Mouse (Mus musculus) bone marrow, adult 2 months (tissue): ENCODE data around the gene Apc2. TPM values are rescaled to one million over a fixed set of nuclear protein-coding genes. Genes with fewer than 3 reads are reported as not detected.
A peak's percentile ranks its signal among the peaks of the same experiment; 100 is the strongest.
"Not testable (repeated sequence)": the region's sequence is repeated elsewhere in the genome, so short reads cannot be mapped to it uniquely, and the experiment has no call there.

ENCODE experiments used
- H3K27ac ChIP-seq: fragments of 200-500 bp; 2 replicates; pipeline ENCODE4 v1.5.1; 2012; ENCODE audit warnings: low read depth, mild to moderate bottlenecking, control low read depth, inconsistent platforms, low read length; ENCODE audit not compliant: control insufficient read depth, poor library complexity, insufficient read depth
- H3K4me1 ChIP-seq: fragments of 200-500 bp; 2 replicates; pipeline ENCODE4 v1.6.1; 2011; ENCODE audit warnings: low read length; ENCODE audit not compliant: control insufficient read depth, insufficient read depth
- H3K4me3 ChIP-seq: fragments of 200-500 bp; replicated peaks from 2 replicates; pipeline ENCODE3; 2011; ENCODE audit warnings: mild to moderate bottlenecking, low read depth, low read length, control low read depth; ENCODE audit not compliant: control insufficient read depth
- CTCF ChIP-seq: fragments of 200-500 bp; IDR thresholded peaks from 2 replicates; pipeline ENCODE4 v1.5.1; 2011; ENCODE audit warnings: low read length, control low read depth; ENCODE audit not compliant: control insufficient read depth, insufficient read depth
- POLR2A ChIP-seq: fragments of 200-500 bp; IDR thresholded peaks from 2 replicates; pipeline ENCODE4 v1.6.1; 2011; ENCODE audit warnings: low read depth, mild to moderate bottlenecking, control low read depth, low read length, borderline replicate concordance; ENCODE audit not compliant: control insufficient read depth
- WGBS: fragments of 180-500 bp; shearing (Covaris S2); methylation state at CpG from one replicate; pipeline ENCODE4 v1.1.7; 2018; 5-methylcytosine and 5-hydroxymethylcytosine counted together
- polyA plus RNA-seq: library from polyadenylated mRNA; stranded (reverse); fragments of >200 nt; gene quantifications from 2 replicates; pipeline ENCODE4 v1.2.4, GENCODE M21; 2011; ENCODE audit warnings: low replicate concordance; ENCODE audit not compliant: missing spikeins, insufficient read depth, insufficient read length

Gene Apc2
- 0.17 TPM in 1 of 2 replicates, not detected in the other for polyA plus RNA-seq

- Histone ChIP-seq H3K27ac (no peak within 1 kb of the TSS), H3K4me1 (peaks cover 3% of the 10 kb centered on the region; the same call in 1 of the 2 replicates), H3K4me3 (peak within 1 kb of the TSS; percentile 25)
- TF ChIP-seq POLR2A: no peak
- peak; percentile 77 for TF ChIP-seq CTCF
- WGBS: 6% methylated on average over 26 of the region's 26 CpGs
These were observed at the start of gene Apc2 for GRCm38 (mm10) chr10:80295618-80296425. TSS of gene Apc2 (plus strand) at chr10:80295977.

- Histone ChIP-seq H3K27ac (no peak overlapping the region), H3K4me3 (no peak overlapping the region), H3K4me1 (peaks cover 9% of the 10 kb centered on the region)
- TF ChIP-seq POLR2A (no peak), CTCF (no peak)
- WGBS: 59% methylated on average over 6 of the region's 6 CpGs
These were observed 47.9 kb upstream of the Apc2 start for GRCm38 (mm10) chr10:80247849-80248248.

- peak overlapping the region; percentile 29 for H3K4me3 ChIP-seq
- not testable (repeated sequence) for H3K27ac ChIP-seq, H3K4me1 ChIP-seq
- WGBS: 18% methylated on average over 3 of the region's 3 CpGs
These were observed 47.3 kb upstream of the Apc2 start for GRCm38 (mm10) chr10:80248437-80248836.

GRCm38 (mm10) chr10:80248971-80249640 is 46.7 kb upstream of the Apc2 start, which contains the start of gene Ndufs7:
TSS of gene Ndufs7 (plus strand) at chr10:80249121.
- H3K4me1 ChIP-seq: peaks cover 9% of the 10 kb centered on the region
- TF ChIP-seq CTCF (no peak), POLR2A (peak; percentile 94; the same call in 1 of the 2 replicates)
- under 1% methylated on average over 53 of the region's 53 CpGs for WGBS
- H3K27ac ChIP-seq: peak within 1 kb of the TSS; percentile 88
- peak within 1 kb of the TSS; percentile 94 for H3K4me3 ChIP-seq

GRCm38 (mm10) chr10:80250059-80250458 is 45.7 kb upstream of the Apc2 start:
- Histone ChIP-seq H3K4me1 (peaks cover 9% of the 10 kb centered on the region), H3K27ac (no peak overlapping the region), H3K4me3 (peak overlapping the region; percentile 94)
- WGBS: 25% methylated on average over 2 of the region's 2 CpGs
- TF ChIP-seq CTCF: no peak
- TF ChIP-seq POLR2A: no peak

GRCm38 (mm10) chr10:80250573-80250972 is 45.2 kb upstream of the Apc2 start:
- Histone ChIP-seq H3K4me3 (no peak overlapping the region), H3K4me1 (peaks cover 6% of the 10 kb centered on the region), H3K27ac (no peak overlapping the region)
- TF ChIP-seq POLR2A: no peak
- no peak for TF ChIP-seq CTCF
- 83% methylated on average over 4 of the region's 4 CpGs for WGBS

- H3K4me1 ChIP-seq: peaks cover 4% of the 10 kb centered on the region; the same call in 1 of the 2 replicates
- TF ChIP-seq POLR2A (no peak), CTCF (no peak)
These were observed 43.8 kb upstream of the Apc2 start for GRCm38 (mm10) chr10:80252011-80252410.

GRCm38 (mm10) chr10:80252493-80253274 is 43.1 kb upstream of the Apc2 start:
- 86% methylated on average over 11 of the region's 11 CpGs for WGBS
- peaks cover 4% of the 10 kb centered on the region; the same call in 1 of the 2 replicates for H3K4me1 ChIP-seq
- no peak overlapping the region for H3K27ac ChIP-seq
- no peak overlapping the region for H3K4me3 ChIP-seq
- no peak for TF ChIP-seq POLR2A
- TF ChIP-seq CTCF: no peak

More at GRCm38 (mm10) chr10:80252011-80252410, 43.8 kb upstream of the Apc2 start:
- H3K4me3 ChIP-seq: no peak overlapping the region
- H3K27ac ChIP-seq: no peak overlapping the region
